Mouse (Mus musculus): Measurements from ENCODE around the gene Slc3a2. TPM values are rescaled to one million over a fixed set of nuclear protein-coding genes. Genes with fewer than 3 reads are reported as not detected.
"Not testable (repeated sequence)": the region's sequence is repeated elsewhere in the genome, so short reads cannot be mapped to it uniquely, and the experiment has no call there.

Gene Slc3a2
- total RNA-seq, 2 experiments from 2014 or later: 42.4 to 48.1 TPM

- DNase-seq: not testable (repeated sequence)
These were observed 5.3 kb upstream of the Slc3a2 start for GRCm38 (mm10) chr19:8728335-8729099.

- DNase-seq: no peak
These were observed 4.4 kb upstream of the Slc3a2 start for GRCm38 (mm10) chr19:8727495-8728114.

GRCm38 (mm10) chr19:8726609-8727390, 3.6 kb upstream of the Slc3a2 start:
- DNase-seq: no peak

GRCm38 (mm10) chr19:8725081-8725613, 2.0 kb upstream of the Slc3a2 start:
- DNase-seq: no peak

GRCm38 (mm10) chr19:8724392-8724791, 1.2 kb upstream of the Slc3a2 start:
- DNase-seq: no peak

- no peak for DNase-seq
These were observed 591 bp upstream of the Slc3a2 start for GRCm38 (mm10) chr19:8723574-8724346.

GRCm38 (mm10) chr19:8722559-8722906, 636 bp downstream of the Slc3a2 start:
- DNase-seq: no peak

- no peak for DNase-seq
These were observed 1.1 kb downstream of the Slc3a2 start for GRCm38 (mm10) chr19:8722021-8722420.

GRCm38 (mm10) chr19:8721378-8721777, 1.8 kb downstream of the Slc3a2 start:
- no peak for DNase-seq

- DNase-seq: not testable (repeated sequence)
These were observed 4.1 kb downstream of the Slc3a2 start for GRCm38 (mm10) chr19:8719037-8719436.

- peak; percentile 58 to 72 for DNase-seq
These were observed 4.8 kb downstream of the Slc3a2 start for GRCm38 (mm10) chr19:8718357-8718756.

- no peak for DNase-seq
These were observed 6.2 kb downstream of the Slc3a2 start for GRCm38 (mm10) chr19:8716767-8717475.

GRCm38 (mm10) chr19:8715868-8716766, 7.1 kb downstream of the Slc3a2 start:
- no peak for DNase-seq

GRCm38 (mm10) chr19:8714653-8715481, 8.3 kb downstream of the Slc3a2 start:
- DNase-seq: peak; percentile 44 to 67

GRCm38 (mm10) chr19:8713997-8714652, 9.0 kb downstream of the Slc3a2 start:
- DNase-seq: no peak

GRCm38 (mm10) chr19:8713306-8713996, 9.7 kb downstream of the Slc3a2 start:
- peak; percentile 95 to 96 for DNase-seq

- peak; percentile 77 for DNase-seq
These were observed 10.3 kb downstream of the Slc3a2 start for GRCm38 (mm10) chr19:8712870-8713305.
